Mouse (Mus musculus) intestine, embryonic 16.5 days (tissue): ENCODE results near the gene Trpv1. TPM values are rescaled to one million over a fixed set of nuclear protein-coding genes. Genes with fewer than 3 reads are reported as not detected.

Experiments used
- ATAC-seq: fragments of 200-750 bp; cut with Nextera tagmentation; 2 replicates; pipeline ENCODE4 v1.8.0; 2017; ENCODE audit warnings: moderate TSS enrichment, moderate library complexity
- H3K27ac ChIP-seq: fragments of 300-500 bp; sonication (generic); 2 replicates; pipeline ENCODE4 v1.5.1; 2014; ENCODE audit warnings: mild to moderate bottlenecking, low read length
- H3K27me3 ChIP-seq: fragments of 300-500 bp; sonication (generic); replicated peaks from 2 replicates; pipeline ENCODE4 v1.6.1; 2014; ENCODE audit warnings: low read length, control low read depth, mixed read lengths; ENCODE audit not compliant: control insufficient read depth, insufficient read depth
- H3K36me3 ChIP-seq: fragments of 300-500 bp; sonication (generic); 2 replicates; pipeline ENCODE4 v1.6.1; 2014; ENCODE audit warnings: low read length, control low read depth; ENCODE audit not compliant: control insufficient read depth, insufficient read depth
- H3K4me1 ChIP-seq: fragments of 300-500 bp; sonication (generic); 2 replicates; pipeline ENCODE4 v1.6.1; 2014; ENCODE audit warnings: low read length, control low read depth, mixed read lengths; ENCODE audit not compliant: control insufficient read depth, insufficient read depth
- H3K4me2 ChIP-seq: fragments of 300-500 bp; sonication (generic); 2 replicates; pipeline ENCODE4 v1.6.1; 2014; ENCODE audit warnings: low read depth, low read length, control low read depth
- H3K4me3 ChIP-seq: fragments of 300-500 bp; sonication (generic); 2 replicates; pipeline ENCODE4 v1.5.1; 2014; ENCODE audit warnings: mild to moderate bottlenecking, low read length
- H3K9ac ChIP-seq: fragments of 300-500 bp; sonication (generic); 2 replicates; pipeline ENCODE4 v1.6.1; 2014; ENCODE audit warnings: low read depth, low read length
- H3K9me3 ChIP-seq: fragments of 300-500 bp; sonication (generic); 2 replicates; pipeline ENCODE4 v1.6.1; 2016; ENCODE audit warnings: low read length, control low read depth; ENCODE audit not compliant: control insufficient read depth
- WGBS: fragments of 180-500 bp; shearing (Covaris S2); extraction: QIAGEN DNeasy Blood & Tissue Kit; methylation state at CpG from one replicate; pipeline ENCODE4 v1.1.7; 2014; 5-methylcytosine and 5-hydroxymethylcytosine counted together
- polyA plus RNA-seq: library from polyadenylated mRNA; unstranded; fragments of >200 nt; fragmentation: Nextera tagmentation; extraction: Ambion mirVana; gene quantifications from 2 replicates; pipeline ENCODE4 v1.2.1, GENCODE M21; 2015

Trpv1 gene
- polyA plus RNA-seq, 1 experiment from 2014 or later = 0.12 TPM

- H3K4me3 ChIP-seq = no peak overlapping the region
- WGBS = 76% methylated on average over 2 of the region's 2 CpGs
- no peak overlapping the region for H3K4me2 ChIP-seq
- no peaks in the 10 kb centered on the region for H3K27me3 ChIP-seq
- no peaks in the 10 kb centered on the region for H3K9me3 ChIP-seq
- peaks cover 14% of the 10 kb centered on the region for H3K4me1 ChIP-seq
- no peak overlapping the region for H3K27ac ChIP-seq
- no peak for ATAC-seq
- H3K9ac ChIP-seq = no peak overlapping the region
- no peaks in the 10 kb centered on the region for H3K36me3 ChIP-seq
Observed at GRCm38 (mm10) chr11:73201021-73201420, 33.1 kb upstream of the Trpv1 start.

- ATAC-seq = no peak
- no peaks in the 10 kb centered on the region for H3K9me3 ChIP-seq
- 34% methylated on average over 4 of the region's 4 CpGs for WGBS
- H3K27me3 ChIP-seq = no peaks in the 10 kb centered on the region
- no peak overlapping the region for H3K9ac ChIP-seq
- no peak overlapping the region for H3K4me2 ChIP-seq
- no peaks in the 10 kb centered on the region for H3K36me3 ChIP-seq
- peaks cover 14% of the 10 kb centered on the region for H3K4me1 ChIP-seq
- no peak overlapping the region for H3K4me3 ChIP-seq
- no peak overlapping the region for H3K27ac ChIP-seq
Observed at GRCm38 (mm10) chr11:73201597-73201996, 32.5 kb upstream of the Trpv1 start.

GRCm38 (mm10) chr11:73203895-73204294 is 30.2 kb upstream of the Trpv1 start:
- H3K4me1 ChIP-seq = peaks cover 8% of the 10 kb centered on the region
- H3K4me3 ChIP-seq = no peak overlapping the region
- no peak overlapping the region for H3K4me2 ChIP-seq
- no peaks in the 10 kb centered on the region for H3K36me3 ChIP-seq
- 81% methylated on average over 8 of the region's 8 CpGs for WGBS
- no peak for ATAC-seq
- H3K27ac ChIP-seq = no peak overlapping the region
- H3K27me3 ChIP-seq = no peaks in the 10 kb centered on the region
- H3K9me3 ChIP-seq = no peaks in the 10 kb centered on the region
- H3K9ac ChIP-seq = no peak overlapping the region

- H3K36me3 ChIP-seq = no peaks in the 10 kb centered on the region
- ATAC-seq = no peak
- no peak overlapping the region for H3K4me3 ChIP-seq
- no peak overlapping the region for H3K9ac ChIP-seq
- WGBS = 77% methylated on average over 7 of the region's 7 CpGs
- no peaks in the 10 kb centered on the region for H3K27me3 ChIP-seq
- peaks cover under 1% of the 10 kb centered on the region; the same call in 1 of the 2 replicates for H3K4me1 ChIP-seq
- H3K27ac ChIP-seq = no peak overlapping the region
- H3K4me2 ChIP-seq = no peak overlapping the region
- no peaks in the 10 kb centered on the region for H3K9me3 ChIP-seq
Observed at GRCm38 (mm10) chr11:73205194-73205593, 28.9 kb upstream of the Trpv1 start.

- H3K4me3 ChIP-seq = no peak overlapping the region
- H3K9me3 ChIP-seq = no peaks in the 10 kb centered on the region
- 73% methylated on average over 2 of the region's 2 CpGs for WGBS
- H3K4me2 ChIP-seq = no peak overlapping the region
- H3K27ac ChIP-seq = no peak overlapping the region
- ATAC-seq = no peak
- H3K36me3 ChIP-seq = no peaks in the 10 kb centered on the region
- no peaks in the 10 kb centered on the region for H3K27me3 ChIP-seq
- no peaks in the 10 kb centered on the region for H3K4me1 ChIP-seq
- no peak overlapping the region for H3K9ac ChIP-seq
Observed at GRCm38 (mm10) chr11:73207621-73208020, 26.5 kb upstream of the Trpv1 start.

GRCm38 (mm10) chr11:73213956-73214355 is 20.1 kb upstream of the Trpv1 start:
- H3K9me3 ChIP-seq = no peaks in the 10 kb centered on the region
- no peak for ATAC-seq
- 68% methylated on average over 3 of the region's 3 CpGs for WGBS

GRCm38 (mm10) chr11:73219671-73220070 is 14.4 kb upstream of the Trpv1 start:
- Histone ChIP-seq H3K36me3 (no peaks in the 10 kb centered on the region), H3K9ac (no peak overlapping the region), H3K27me3 (no peaks in the 10 kb centered on the region), H3K9me3 (no peaks in the 10 kb centered on the region), H3K4me1 (no peaks in the 10 kb centered on the region), H3K27ac (no peak overlapping the region), H3K4me2 (no peak overlapping the region), H3K4me3 (no peak overlapping the region)
- no peak for ATAC-seq
- WGBS = 59% methylated on average over 2 of the region's 2 CpGs

More at GRCm38 (mm10) chr11:73213956-73214355, 20.1 kb upstream of the Trpv1 start:
- H3K36me3 ChIP-seq = no peaks in the 10 kb centered on the region
- no peak overlapping the region for H3K27ac ChIP-seq
- H3K4me3 ChIP-seq = no peak overlapping the region
- no peaks in the 10 kb centered on the region for H3K27me3 ChIP-seq
- H3K9ac ChIP-seq = no peak overlapping the region
- no peak overlapping the region for H3K4me2 ChIP-seq
- no peaks in the 10 kb centered on the region for H3K4me1 ChIP-seq

- 77% methylated on average over 1 of the region's 1 CpGs for WGBS
- Histone ChIP-seq H3K4me2 (no peak overlapping the region), H3K9me3 (no peaks in the 10 kb centered on the region), H3K27me3 (no peaks in the 10 kb centered on the region), H3K27ac (no peak overlapping the region), H3K4me1 (no peaks in the 10 kb centered on the region), H3K9ac (no peak overlapping the region), H3K36me3 (no peaks in the 10 kb centered on the region), H3K4me3 (no peak overlapping the region)
- ATAC-seq = no peak
Observed at GRCm38 (mm10) chr11:73220651-73221050, 13.4 kb upstream of the Trpv1 start.

- no peaks in the 10 kb centered on the region for H3K27me3 ChIP-seq
- no peak for ATAC-seq
Observed at GRCm38 (mm10) chr11:73222846-73223245, 11.2 kb upstream of the Trpv1 start.

GRCm38 (mm10) chr11:73223966-73224365 is 10.1 kb upstream of the Trpv1 start:
- no peaks in the 10 kb centered on the region for H3K9me3 ChIP-seq
- no peak overlapping the region for H3K4me2 ChIP-seq
- no peak overlapping the region for H3K9ac ChIP-seq
- H3K27me3 ChIP-seq = no peaks in the 10 kb centered on the region
- WGBS = 72% methylated on average over 2 of the region's 2 CpGs
- ATAC-seq = no peak; the same call in 1 of the 2 replicates
- H3K4me3 ChIP-seq = no peak overlapping the region
- no peaks in the 10 kb centered on the region for H3K4me1 ChIP-seq
- H3K36me3 ChIP-seq = no peaks in the 10 kb centered on the region
- no peak overlapping the region for H3K27ac ChIP-seq

More at GRCm38 (mm10) chr11:73222846-73223245, 11.2 kb upstream of the Trpv1 start:
- no peak overlapping the region for H3K4me3 ChIP-seq
- no peak overlapping the region for H3K4me2 ChIP-seq
- H3K9ac ChIP-seq = no peak overlapping the region
- H3K9me3 ChIP-seq = no peaks in the 10 kb centered on the region
- H3K27ac ChIP-seq = no peak overlapping the region
- no peaks in the 10 kb centered on the region for H3K4me1 ChIP-seq
- H3K36me3 ChIP-seq = no peaks in the 10 kb centered on the region
- WGBS = 24% methylated on average over 5 of the region's 5 CpGs
